Mouse (Mus musculus): ENCODE data around the gene Herc3.
"Not testable (repeated sequence)": the region's sequence is repeated elsewhere in the genome, so short reads cannot be mapped to it uniquely, and the experiment has no call there.

Gene Herc3

DNA sequence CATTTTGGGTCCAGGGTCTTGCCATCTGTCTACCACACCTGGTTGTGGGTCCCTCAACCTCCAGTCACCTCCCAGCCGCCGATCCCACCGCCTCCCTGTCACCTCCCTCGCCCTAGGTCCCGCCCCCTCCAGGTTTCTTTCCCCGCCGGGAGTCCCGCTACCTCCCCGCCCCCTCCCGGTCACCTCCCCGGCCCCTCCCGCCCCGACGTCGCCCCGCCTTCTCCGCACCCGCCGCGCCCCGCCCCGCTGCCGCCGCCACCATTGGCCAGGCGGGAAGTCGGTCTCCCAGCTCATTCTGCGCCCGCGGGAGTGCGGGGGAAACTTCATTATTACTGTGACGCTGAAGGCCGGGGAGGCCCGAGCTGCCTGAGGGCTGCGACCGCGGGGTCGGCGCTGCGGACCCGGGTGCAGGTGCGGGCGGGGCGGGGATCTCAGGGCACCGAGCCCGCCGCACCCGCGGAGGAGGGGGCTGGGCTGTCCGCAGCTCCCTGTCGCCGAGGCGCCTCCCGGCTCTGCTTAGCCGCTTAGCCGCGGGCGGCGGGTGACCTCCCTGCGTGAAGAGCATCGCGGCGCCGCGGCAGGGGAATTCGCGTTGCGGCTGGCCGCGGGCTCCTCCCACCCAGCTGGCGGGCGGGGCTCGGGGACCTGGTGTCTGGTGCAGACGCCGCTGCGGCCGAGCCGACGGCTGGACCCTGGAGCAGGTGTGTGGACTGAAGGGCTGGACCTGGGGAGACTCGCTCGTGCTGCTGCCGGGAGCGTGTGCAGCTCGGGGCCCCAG is at the start of gene Herc3:
TSS of gene Herc3 (plus strand) at position 234 of the 778 bp plus-strand sequence.
- peak; percentile 84 to 96 for DNase-seq

GRCm38 (mm10) chr6:58801394-58801793 is 29.9 kb upstream of the Herc3 start:
- no peak for DNase-seq

DNA sequence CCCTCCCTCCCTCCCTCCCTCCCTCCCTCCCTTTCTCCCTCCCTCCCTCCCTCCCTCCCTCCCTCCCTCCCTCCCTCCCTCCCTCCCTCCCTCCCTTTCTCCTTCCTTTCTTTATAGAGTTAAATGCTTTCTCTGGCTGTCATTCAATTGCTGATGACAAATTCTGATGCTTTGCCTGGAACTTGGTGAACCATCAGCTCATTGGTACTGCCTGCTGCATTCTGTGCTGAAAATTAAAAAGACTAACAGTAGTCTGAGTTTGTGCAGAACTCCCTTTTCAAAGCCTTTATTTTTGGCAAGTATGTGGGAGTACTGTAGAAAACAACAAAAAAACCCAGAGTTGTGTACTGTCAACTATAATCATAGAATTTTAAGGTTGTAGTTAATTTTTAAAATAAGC is 16.9 kb upstream of the Herc3 start:
- DNase-seq: no peak

- not testable (repeated sequence) for DNase-seq
These were observed 14.2 kb upstream of the Herc3 start for GRCm38 (mm10) chr6:58817037-58817436.

DNA sequence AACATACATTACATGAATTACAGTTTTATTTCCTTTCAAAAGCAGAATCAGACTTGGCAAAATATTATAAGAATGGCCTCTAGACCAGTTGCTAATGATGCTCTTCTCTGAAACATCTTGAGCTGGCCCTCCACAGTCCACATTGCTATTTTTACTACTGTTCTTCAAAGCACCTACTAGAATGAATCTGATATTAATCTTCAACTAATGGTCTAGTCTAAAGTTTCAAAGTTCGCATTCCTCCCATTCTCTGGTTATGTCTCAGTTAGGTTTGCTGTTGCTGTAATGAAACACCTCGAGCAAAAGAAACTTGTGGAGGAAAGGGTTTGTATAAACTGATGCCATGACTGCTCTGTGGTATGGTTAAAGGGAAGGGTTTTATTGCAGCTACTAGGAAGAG is 5.6 kb upstream of the Herc3 start:
- no peak for DNase-seq

GRCm38 (mm10) chr6:58826089-58826488 is 5.2 kb upstream of the Herc3 start:
- DNase-seq: no peak

- no peak for DNase-seq
These were observed 2.7 kb upstream of the Herc3 start for GRCm38 (mm10) chr6:58828582-58828981.

- no peak for DNase-seq
These were observed 429 bp upstream of the Herc3 start for GRCm38 (mm10) chr6:58830840-58831231.

DNA sequence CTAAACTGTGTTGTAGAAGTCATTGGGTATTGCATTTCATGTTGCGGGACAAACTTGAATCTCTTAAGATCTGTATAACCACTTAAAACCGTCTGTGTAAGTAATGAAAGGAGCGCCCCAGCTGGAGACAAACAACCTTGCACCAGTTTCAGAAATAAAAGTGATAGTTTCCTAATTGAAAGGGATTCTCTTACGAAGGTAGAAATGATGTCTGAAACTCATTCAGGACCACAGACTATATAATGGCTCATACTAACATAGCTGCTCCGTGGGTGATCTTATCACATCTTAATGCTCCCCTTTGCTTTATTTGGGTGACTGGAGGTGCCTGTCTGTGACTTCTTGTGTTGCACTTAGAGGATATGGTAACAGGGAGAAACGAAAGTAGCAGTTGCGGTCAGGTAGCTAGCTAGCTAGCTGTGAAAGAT is 1.3 kb downstream of the Herc3 start:
- DNase-seq: peak in 1 of 2 experiments; percentile 25

- no peak for DNase-seq
These were observed 3.2 kb downstream of the Herc3 start for GRCm38 (mm10) chr6:58834470-58834869.

DNA sequence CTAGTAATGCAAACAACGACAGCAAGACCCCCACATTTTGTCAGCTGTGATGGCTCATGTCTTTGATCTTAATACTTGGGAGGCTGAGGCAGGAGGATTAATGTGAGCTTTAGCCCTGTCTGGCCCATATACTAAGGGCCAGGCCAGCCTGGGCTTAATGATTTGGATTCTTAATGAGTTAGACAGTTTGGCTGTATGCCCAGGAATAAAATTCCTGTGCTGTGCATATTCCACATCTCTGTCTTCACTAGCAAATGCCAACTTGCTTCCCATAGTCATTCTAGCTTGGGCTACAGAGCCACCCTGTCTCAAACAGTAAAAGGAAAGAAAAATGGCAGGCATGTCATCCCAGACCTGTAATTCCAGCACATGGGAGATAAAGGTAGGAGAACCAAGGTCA is 4.3 kb downstream of the Herc3 start:
- DNase-seq: no peak

- no peak for DNase-seq
These were observed 5.2 kb downstream of the Herc3 start for GRCm38 (mm10) chr6:58836476-58836875.

DNA sequence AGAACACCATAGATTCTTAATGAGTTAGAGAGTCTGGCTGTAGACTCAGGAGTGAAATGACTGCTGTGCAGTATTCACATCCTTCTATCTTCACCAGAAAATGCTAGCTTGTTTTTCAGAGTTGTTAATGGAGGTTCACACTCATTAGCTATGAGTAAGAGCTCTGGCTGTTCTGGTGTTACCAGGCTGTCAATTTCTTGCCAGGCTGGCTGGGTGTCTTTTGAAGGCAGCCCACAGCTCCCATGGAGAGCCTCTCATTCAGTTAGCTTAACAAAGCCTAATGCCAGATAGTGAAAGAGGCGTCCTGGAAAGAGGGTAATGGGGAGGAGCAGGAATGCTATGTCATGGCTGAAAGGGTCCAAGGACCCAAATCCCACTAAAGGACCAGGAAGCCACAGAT is 6.7 kb downstream of the Herc3 start:
- peak; percentile 19 to 51 for DNase-seq

- DNase-seq: no peak
These were observed 9.9 kb downstream of the Herc3 start for GRCm38 (mm10) chr6:58841208-58841607.

DNA sequence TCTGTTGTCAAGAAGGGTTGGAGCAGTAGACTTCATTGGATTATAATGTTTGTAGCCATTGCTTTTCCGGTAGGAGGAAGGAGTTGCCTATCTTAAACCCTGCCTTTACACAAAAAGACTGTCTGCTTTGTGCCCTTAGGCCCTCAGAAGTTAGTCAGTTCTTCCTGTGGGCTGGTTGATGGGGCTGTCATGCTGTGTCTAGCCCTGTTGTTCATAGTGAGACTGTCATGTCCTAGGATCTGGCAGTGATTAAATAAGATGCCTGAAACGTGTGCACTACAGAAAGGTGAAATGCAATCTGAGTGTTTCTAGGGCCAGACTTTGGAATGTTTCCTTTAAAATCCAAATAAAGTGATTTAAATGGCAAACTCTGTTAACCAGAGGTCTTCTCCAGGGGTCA is 10.9 kb downstream of the Herc3 start:
- no peak for DNase-seq

DNA sequence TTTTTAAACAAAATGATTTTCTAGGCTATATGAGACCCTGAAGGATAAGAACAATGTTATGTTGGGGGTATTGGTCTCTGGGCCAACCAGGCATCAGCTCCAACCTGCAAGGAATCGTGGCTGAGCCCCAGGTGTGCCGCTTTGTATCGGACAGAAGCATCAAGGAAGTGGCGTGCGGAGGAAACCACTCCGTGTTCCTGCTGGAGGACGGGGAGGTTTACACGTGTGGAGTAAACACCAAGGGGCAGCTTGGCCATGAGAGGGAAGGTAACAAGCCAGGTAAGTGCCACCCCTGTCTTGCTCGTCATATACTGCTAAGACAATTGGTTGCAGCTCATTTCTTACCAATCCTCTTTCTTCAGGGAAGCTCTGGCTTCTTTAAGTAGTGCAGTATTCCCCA is 12.3 kb downstream of the Herc3 start:
- no peak for DNase-seq

DNA sequence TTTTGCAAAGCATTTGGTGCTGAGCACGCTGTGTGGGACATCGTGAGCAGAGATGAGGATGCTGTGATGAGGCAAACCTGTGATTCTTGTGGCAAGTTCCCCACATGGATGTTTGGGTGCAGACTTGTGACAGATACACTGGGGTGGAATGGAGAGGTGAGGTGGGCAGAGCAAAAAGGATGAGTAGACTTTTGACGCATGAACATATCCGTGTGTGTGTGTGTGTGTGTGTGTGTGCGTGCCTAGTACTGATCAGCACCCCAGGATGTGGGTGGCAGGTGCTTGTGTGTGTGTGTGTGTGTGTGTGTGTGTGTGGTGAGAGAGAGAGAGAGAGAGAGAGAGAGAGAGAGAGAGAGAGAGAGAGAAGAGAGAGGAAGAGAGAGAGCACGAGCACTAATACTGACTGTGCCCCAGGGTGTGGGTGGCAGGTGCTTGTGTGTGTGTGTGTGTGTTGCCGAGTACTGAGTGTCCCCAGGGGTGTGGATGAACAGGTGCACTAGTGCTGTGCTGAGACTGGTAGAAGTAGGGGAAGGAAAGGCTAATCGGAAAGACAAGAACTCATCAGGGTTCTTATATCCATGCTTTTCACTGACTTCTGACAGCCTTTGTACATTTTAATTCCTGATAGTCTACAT is 13.0 kb downstream of the Herc3 start:
- DNase-seq: no peak

DNA sequence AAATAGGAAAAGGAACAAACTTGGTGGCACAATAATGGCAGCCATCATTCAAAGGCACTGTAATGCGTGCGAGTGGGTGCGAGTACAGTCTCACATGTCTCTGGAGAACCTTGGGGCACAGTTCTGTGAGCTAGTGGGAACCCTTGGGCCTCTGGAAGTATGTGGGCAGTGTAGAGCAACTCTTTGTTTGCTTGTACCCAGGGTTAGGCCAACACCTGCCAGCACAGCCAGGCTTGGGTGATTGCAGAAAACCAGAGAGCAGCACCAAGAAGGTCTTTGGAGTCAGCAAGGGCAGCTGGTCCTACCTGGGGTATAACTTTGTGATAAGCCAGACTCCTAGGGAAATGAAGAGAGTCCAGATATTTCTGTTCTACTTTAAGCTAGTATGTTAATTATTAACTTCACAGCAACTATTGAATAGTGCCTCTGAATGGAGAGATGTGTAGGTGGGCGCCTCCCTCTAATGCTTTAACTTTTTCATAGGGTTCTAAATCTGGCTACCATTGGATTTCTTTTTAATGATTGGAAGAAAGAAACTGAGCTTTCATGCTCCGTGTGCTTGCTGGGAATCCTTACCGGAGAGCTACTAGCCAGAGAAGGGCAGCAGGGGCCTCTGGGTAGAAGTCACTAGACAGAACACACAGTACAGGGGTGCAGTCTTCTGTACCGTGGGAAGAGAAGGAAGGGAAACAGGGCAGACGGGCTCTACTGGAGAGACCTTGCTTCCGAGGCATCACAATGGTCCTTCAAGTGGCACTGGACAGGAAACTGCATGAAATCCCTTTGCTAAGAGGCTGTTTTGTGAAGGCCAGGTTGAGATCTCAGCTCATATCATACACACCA is 15.8 kb downstream of the Herc3 start:
- DNase-seq: no peak

- no peak for DNase-seq
These were observed 16.6 kb downstream of the Herc3 start for GRCm38 (mm10) chr6:58847836-58848235.

DNA sequence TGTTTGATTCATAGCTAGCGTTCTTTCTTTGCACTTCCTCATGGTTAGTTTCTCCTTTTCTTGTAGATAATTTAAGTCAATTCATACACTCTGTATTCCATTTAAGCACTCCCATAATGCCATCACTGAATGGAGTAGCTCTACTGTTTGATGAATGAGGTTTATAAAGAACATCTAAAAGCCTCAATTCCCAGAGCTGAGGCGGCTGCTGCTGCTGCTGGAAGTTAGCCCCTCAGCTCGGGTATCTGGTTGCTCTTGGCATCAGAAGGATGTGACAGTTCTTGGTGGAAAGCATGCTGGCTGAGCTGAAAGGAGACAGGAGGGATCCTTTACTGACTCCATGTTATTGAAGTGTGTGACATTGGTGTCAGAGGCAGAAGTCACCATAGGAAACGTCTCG is 18.1 kb downstream of the Herc3 start:
- DNase-seq: no peak

- DNase-seq: no peak
These were observed 24.6 kb downstream of the Herc3 start for GRCm38 (mm10) chr6:58855676-58856367.

DNA sequence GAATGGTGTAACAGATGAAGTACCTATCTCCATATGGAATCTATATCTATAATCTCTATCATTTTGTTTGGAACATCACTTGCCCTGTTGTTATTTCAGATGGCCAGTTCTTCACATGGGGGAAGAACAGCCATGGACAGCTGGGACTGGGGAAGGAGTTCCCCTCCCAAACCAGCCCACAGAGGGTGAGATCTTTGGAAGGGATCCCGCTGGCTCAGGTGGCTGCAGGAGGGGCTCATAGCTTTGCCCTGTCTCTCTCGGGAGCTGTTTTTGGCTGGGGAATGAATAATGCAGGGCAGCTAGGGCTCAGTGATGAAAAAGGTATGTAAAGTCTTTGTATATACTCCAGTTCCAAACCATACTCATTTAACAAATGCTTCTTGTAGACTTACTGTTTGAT is 25.2 kb downstream of the Herc3 start:
- DNase-seq: peak; percentile 56 to 84

DNA sequence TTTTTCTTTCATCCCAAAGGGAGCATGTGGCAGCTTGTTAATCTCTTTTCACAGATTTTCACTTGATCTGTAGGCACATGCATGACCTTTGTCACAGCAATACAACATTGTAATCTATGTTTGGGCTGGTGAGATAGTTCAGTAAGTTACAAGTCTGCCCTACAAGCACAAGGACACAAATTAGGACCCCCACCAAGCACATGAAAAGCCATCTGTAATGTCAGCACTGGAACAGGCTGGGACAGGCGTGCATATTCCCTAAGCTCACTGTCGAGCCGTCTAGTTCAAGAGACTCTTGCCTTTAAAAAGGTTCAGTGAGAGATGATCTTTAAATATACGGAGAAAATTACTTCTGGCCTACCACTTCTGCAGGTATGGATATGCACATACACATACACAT is 28.3 kb downstream of the Herc3 start:
- DNase-seq: no peak

All from cerebellum, postnatal 10 days (tissue).